Comparison of ENCODE assay signal across 8 mouse cellular contexts in genomic region chrX:151017897-151018296, GRCm38 (mm10). TPM values are rescaled to one million over a fixed set of nuclear protein-coding genes. Genes with fewer than 3 reads are reported as not detected.
A peak's percentile ranks its signal among the peaks of the same experiment; 100 is the strongest.
DNase-seq lines count a peak whose midpoint lies in the region; ATAC-seq and TF ChIP-seq lines count a peak whose summit lies in the region.

No protein-coding gene starts in this region.

- H3K4me2 ChIP-seq in forebrain, embryonic 11.5 days (ENCODE audit: low read depth, low read length, severe bottlenecking), result peak overlapping the region; percentile 53
- H3K4me2 ChIP-seq in liver, embryonic 14.5 days (ENCODE audit: low read depth), result peak overlapping the region; percentile 71

- H3K9me3 ChIP-seq in forebrain, embryonic 11.5 days (ENCODE audit: control insufficient read depth, low read length), result no peaks in the 10 kb centered on the region
- H3K9me3 ChIP-seq in liver, embryonic 14.5 days (ENCODE audit: control insufficient read depth, low read length), result no peaks in the 10 kb centered on the region

- DNase-seq in kidney, postnatal 14 days, result peak; percentile 4
- DNase-seq in kidney, adult 18-20 months, result no peak
- no peak for DNase-seq in forebrain, embryonic 11.5 days (ENCODE audit: low spot score)
- no peak for DNase-seq in liver, embryonic 14.5 days (ENCODE audit: low read depth in 3 of 3, low spot score in 3 of 3)
- DNase-seq in right cerebral cortex, postnatal 14 days, result no peak
- no peak for DNase-seq in B cell, adult 2 months

- no peaks in the 10 kb centered on the region for H3K27me3 ChIP-seq in forebrain, embryonic 11.5 days (ENCODE audit: control insufficient read depth, insufficient read depth, low read length)
- H3K27me3 ChIP-seq in liver, embryonic 14.5 days (ENCODE audit: control insufficient read depth, insufficient read depth, low read length), result no peaks in the 10 kb centered on the region

- H3K4me3 ChIP-seq in bone marrow, adult 2 months (replicated peaks; ENCODE audit: control insufficient read depth, low read depth, low read length), result peak overlapping the region; percentile 63
- H3K4me3 ChIP-seq in forebrain, embryonic 11.5 days (ENCODE audit: low read depth, low read length), result peak overlapping the region; percentile 43
- H3K4me3 ChIP-seq in liver, embryonic 14.5 days (ENCODE audit: insufficient read depth in 1 of 2, low read depth in 2 of 2, low read length in 2 of 2), result peak overlapping the region; percentile 59 to 73

- TF ChIP-seq EP300 in liver, embryonic 14.5 days (IDR thresholded peaks at IDR 0.05; ENCODE audit: low read depth), result no peak

- no peaks in the 10 kb centered on the region for H3K4me1 ChIP-seq in bone marrow, adult 2 months (ENCODE audit: control insufficient read depth, insufficient read depth, low read length)
- H3K4me1 ChIP-seq in forebrain, embryonic 11.5 days (replicated peaks; ENCODE audit: control insufficient read depth, insufficient read depth, low read length), result no peaks in the 10 kb centered on the region
- H3K4me1 ChIP-seq in liver, embryonic 14.5 days (replicated peaks; ENCODE audit: control insufficient read depth in 2 of 2, insufficient read depth in 2 of 2, low read length in 1 of 2), result peaks cover 2 to 14% of the 10 kb centered on the region in 2 experiments; a peak in 1 of 4 replicates

- no peak for TF ChIP-seq CTCF in bone marrow, adult 2 months (IDR thresholded peaks at IDR 0.05; ENCODE audit: control insufficient read depth, insufficient read depth, low read length)
- TF ChIP-seq CTCF in liver, embryonic 14.5 days (IDR thresholded peaks at IDR 0.05; ENCODE audit: low read depth), result no peak

- no peak overlapping the region for H3K27ac ChIP-seq in bone marrow, adult 2 months (ENCODE audit: control insufficient read depth, insufficient read depth, low read depth, low read length, poor library complexity)
- H3K27ac ChIP-seq in forebrain, embryonic 11.5 days (ENCODE audit: low read depth, low read length), result peak overlapping the region; percentile 57; the same call in 1 of the 2 replicates
- H3K27ac ChIP-seq in liver, embryonic 14.5 days, result no peak overlapping the region

- H3K36me3 ChIP-seq in forebrain, embryonic 11.5 days (ENCODE audit: control insufficient read depth, insufficient read depth, low read length), result no peaks in the 10 kb centered on the region; the same call in 1 of the 2 replicates
- H3K36me3 ChIP-seq in liver, embryonic 14.5 days (replicated peaks; ENCODE audit: control insufficient read depth, insufficient read depth, low read depth), result no peaks in the 10 kb centered on the region

- WGBS in bone marrow, adult 2 months, result 4% methylated on average over 3 of the region's 3 CpGs
- 14% methylated on average over 3 of the region's 3 CpGs for WGBS in forebrain, embryonic 11.5 days
- WGBS in liver, embryonic 14.5 days (ENCODE audit: insufficient replicate concordance), result 11% methylated on average over 3 of the region's 3 CpGs

- TF ChIP-seq POLR2A in bone marrow, adult 2 months (IDR thresholded peaks at IDR 0.05; ENCODE audit: borderline replicate concordance, control insufficient read depth, low read depth, low read length), result no peak

- peak overlapping the region; percentile 58 for H3K9ac ChIP-seq in forebrain, embryonic 11.5 days (ENCODE audit: low read length)
- peak overlapping the region; percentile 10 for H3K9ac ChIP-seq in liver, embryonic 14.5 days (replicated peaks)

- ATAC-seq in forebrain, embryonic 11.5 days (replicated peaks; ENCODE audit: low FRiP score), result no peak
- no peak for ATAC-seq in liver, embryonic 14.5 days (ENCODE audit: insufficient read depth)
- ATAC-seq in frontal cortex, adult (ENCODE audit: low TSS enrichment), result no peak

RNA-seq across cellular contexts. Expression of gene Gnl3l, which starts 0.8 kb away (rescaled TPM):
- polyA plus RNA-seq in bone marrow, adult 2 months (2011; ENCODE audit: insufficient read depth, insufficient read length, low replicate concordance, missing spikeins), result 5.9 and 12.1 TPM in 2 replicates
- 46.8 and 48.0 TPM in 2 replicates for polyA plus RNA-seq in forebrain, embryonic 11.5 days (2014; fragmentation: Nextera tagmentation; extraction: Ambion mirVana)
- 4.2 and 5.4 TPM in 2 replicates for polyA plus RNA-seq in liver, embryonic 14.5 days (2012; rRNA removed)
- 10.3 and 11.6 TPM in 2 replicates for polyA plus RNA-seq in liver, embryonic 14.5 days (2014; fragmentation: Nextera tagmentation; extraction: Ambion mirVana)

RNA-seq across cellular contexts. Expression of gene Fgd1, which starts 28.1 kb away (rescaled TPM):
- polyA plus RNA-seq in bone marrow, adult 2 months (2011; ENCODE audit: insufficient read depth, insufficient read length, low replicate concordance, missing spikeins), result 0.45 and 2.2 TPM in 2 replicates
- polyA plus RNA-seq in forebrain, embryonic 11.5 days (2014; fragmentation: Nextera tagmentation; extraction: Ambion mirVana), result 11.7 and 12.5 TPM in 2 replicates
- polyA plus RNA-seq in liver, embryonic 14.5 days (2012; rRNA removed), result 3.1 and 3.5 TPM in 2 replicates
- 1.5 and 1.6 TPM in 2 replicates for polyA plus RNA-seq in liver, embryonic 14.5 days (2014; fragmentation: Nextera tagmentation; extraction: Ambion mirVana)
